Mouse (Mus musculus): Measurements from ENCODE around the gene Gm20388. TPM values are rescaled to one million over a fixed set of nuclear protein-coding genes. Genes with fewer than 3 reads are reported as not detected.
"Not testable (repeated sequence)": the region's sequence is repeated elsewhere in the genome, so short reads cannot be mapped to it uniquely, and the experiment has no call there.

Gene Gm20388
- total and polyA plus RNA-seq, 2 experiments from 2014 or later = 17.3 TPM; not detected in 1

GRCm38 (mm10) chr8:123097786-123098584, 3187.3 kb downstream of the Gm20388 start:
- H3K4me3 ChIP-seq (ENCODE audit: low read depth, low read length) = no peak overlapping the region
- WGBS = 79% methylated on average over 12 of the region's 12 CpGs
- no peak overlapping the region for H3K4me2 ChIP-seq (ENCODE audit: low read depth, low read length)
- DNase-seq (ENCODE audit: low spot score) (no peak), ATAC-seq (ENCODE audit: insufficient read depth, low read depth) (no peak)
- no peak for TF ChIP-seq EP300 (IDR thresholded peaks at IDR 0.05; ENCODE audit: low read depth)
- no peak for TF ChIP-seq CTCF (IDR thresholded peaks at IDR 0.05; ENCODE audit: low read depth)
- no peaks in the 10 kb centered on the region for H3K9me3 ChIP-seq (replicated peaks; ENCODE audit: control insufficient read depth, low read length)
- no peaks in the 10 kb centered on the region for H3K4me1 ChIP-seq (ENCODE audit: control insufficient read depth, insufficient read depth)
- H3K9ac ChIP-seq (replicated peaks; ENCODE audit: low read depth, low read length) = no peak overlapping the region
- H3K36me3 ChIP-seq (replicated peaks; ENCODE audit: control insufficient read depth, insufficient read depth, low read length) = peaks cover 42% of the 10 kb centered on the region
- no peak overlapping the region for H3K27ac ChIP-seq (ENCODE audit: low read depth)
- H3K27me3 ChIP-seq (ENCODE audit: control insufficient read depth, insufficient read depth, low read length) = no peaks in the 10 kb centered on the region

GRCm38 (mm10) chr8:123100288-123100687, 3189.6 kb downstream of the Gm20388 start:
- DNase-seq (ENCODE audit: low spot score) (no peak), ATAC-seq (ENCODE audit: insufficient read depth, low read depth) (no peak)
- Histone ChIP-seq H3K9me3 (replicated peaks; ENCODE audit: control insufficient read depth, low read length) (no peaks in the 10 kb centered on the region), H3K27me3 (ENCODE audit: control insufficient read depth, insufficient read depth, low read length) (no peaks in the 10 kb centered on the region), H3K9ac (replicated peaks; ENCODE audit: low read depth, low read length) (no peak overlapping the region), H3K4me3 (ENCODE audit: low read depth, low read length) (no peak overlapping the region), H3K27ac (ENCODE audit: low read depth) (no peak overlapping the region), H3K36me3 (replicated peaks; ENCODE audit: control insufficient read depth, insufficient read depth, low read length) (peaks cover 42% of the 10 kb centered on the region), H3K4me1 (ENCODE audit: control insufficient read depth, insufficient read depth) (peaks cover 10% of the 10 kb centered on the region), H3K4me2 (ENCODE audit: low read depth, low read length) (no peak overlapping the region)
- TF ChIP-seq CTCF (IDR thresholded peaks at IDR 0.05; ENCODE audit: low read depth) (no peak), EP300 (IDR thresholded peaks at IDR 0.05; ENCODE audit: low read depth) (no peak)
- WGBS = 41% methylated on average over 8 of the region's 8 CpGs

- Histone ChIP-seq H3K9me3 (replicated peaks; ENCODE audit: control insufficient read depth, low read length) (no peaks in the 10 kb centered on the region), H3K4me3 (ENCODE audit: low read depth, low read length) (no peak overlapping the region), H3K36me3 (replicated peaks; ENCODE audit: control insufficient read depth, insufficient read depth, low read length) (peaks cover 39% of the 10 kb centered on the region), H3K9ac (replicated peaks; ENCODE audit: low read depth, low read length) (no peak overlapping the region), H3K27ac (ENCODE audit: low read depth) (no peak overlapping the region), H3K4me1 (ENCODE audit: control insufficient read depth, insufficient read depth) (peaks cover 10% of the 10 kb centered on the region), H3K4me2 (ENCODE audit: low read depth, low read length) (peak overlapping the region; percentile 90; the same call in 1 of the 2 replicates), H3K27me3 (ENCODE audit: control insufficient read depth, insufficient read depth, low read length) (no peaks in the 10 kb centered on the region)
- ATAC-seq (ENCODE audit: insufficient read depth, low read depth) = no peak
- TF ChIP-seq CTCF (IDR thresholded peaks at IDR 0.05; ENCODE audit: low read depth) (no peak), EP300 (IDR thresholded peaks at IDR 0.05; ENCODE audit: low read depth) (no peak)
- no peak for DNase-seq (ENCODE audit: low spot score)
- 77% methylated on average over 4 of the region's 4 CpGs for WGBS
Observed at GRCm38 (mm10) chr8:123101244-123101643, 3190.6 kb downstream of the Gm20388 start.

GRCm38 (mm10) chr8:123101735-123102685, 3191.4 kb downstream of the Gm20388 start, which contains the start of gene Rpl13:
Rpl13 (plus strand) TSS chr8:123102350.
- peak within 1 kb of the TSS; percentile 90 for H3K4me2 ChIP-seq (ENCODE audit: low read depth, low read length)
- H3K27me3 ChIP-seq (ENCODE audit: control insufficient read depth, insufficient read depth, low read length) = no peaks in the 10 kb centered on the region
- H3K9me3 ChIP-seq (replicated peaks; ENCODE audit: control insufficient read depth, low read length) = no peaks in the 10 kb centered on the region
- WGBS = 1% methylated on average over 52 of the region's 56 CpGs
- no peak for TF ChIP-seq CTCF (IDR thresholded peaks at IDR 0.05; ENCODE audit: low read depth)
- TF ChIP-seq EP300 (IDR thresholded peaks at IDR 0.05; ENCODE audit: low read depth) = peak; percentile 39; the same call in 1 of the 2 replicates
- H3K4me3 ChIP-seq (ENCODE audit: low read depth, low read length) = peak within 1 kb of the TSS; percentile 95
- peaks cover 39% of the 10 kb centered on the region for H3K36me3 ChIP-seq (replicated peaks; ENCODE audit: control insufficient read depth, insufficient read depth, low read length)
- H3K9ac ChIP-seq (replicated peaks; ENCODE audit: low read depth, low read length) = peak within 1 kb of the TSS; percentile 97
- peak within 1 kb of the TSS; percentile 95 for H3K27ac ChIP-seq (ENCODE audit: low read depth)
- H3K4me1 ChIP-seq (ENCODE audit: control insufficient read depth, insufficient read depth) = peaks cover 10% of the 10 kb centered on the region
- ATAC-seq (ENCODE audit: insufficient read depth, low read depth) (peak; percentile 97), DNase-seq (ENCODE audit: low spot score) (peak; percentile 97)

- ATAC-seq (ENCODE audit: insufficient read depth, low read depth) = 0 out of 2 replicates have a peak, but pooled peaks have one; percentile 1
- H3K27me3 ChIP-seq (ENCODE audit: control insufficient read depth, insufficient read depth, low read length); H3K4me1 ChIP-seq (ENCODE audit: control insufficient read depth, insufficient read depth); DNase-seq (ENCODE audit: low spot score); H3K9me3 ChIP-seq (replicated peaks; ENCODE audit: control insufficient read depth, low read length): not testable (repeated sequence)
- Histone ChIP-seq H3K27ac (ENCODE audit: low read depth) (peak overlapping the region; percentile 95), H3K36me3 (replicated peaks; ENCODE audit: control insufficient read depth, insufficient read depth, low read length) (peaks cover 33% of the 10 kb centered on the region), H3K9ac (replicated peaks; ENCODE audit: low read depth, low read length) (peak overlapping the region; percentile 97), H3K4me2 (ENCODE audit: low read depth, low read length) (peak overlapping the region; percentile 90), H3K4me3 (ENCODE audit: low read depth, low read length) (peak overlapping the region; percentile 95)
- WGBS = under 1% methylated on average over 26 of the region's 26 CpGs
Observed at GRCm38 (mm10) chr8:123102855-123103254, 3192.2 kb downstream of the Gm20388 start.
